Mouse (Mus musculus) ES-Bruce4 (cell line): Measurements from ENCODE around the gene Ier5l.

Source experiments
- CTCF ChIP-seq: IDR thresholded peaks from one replicate; pipeline ENCODE4 v1.8.1; 2011; ENCODE audit warnings: low read depth, low read length
- EP300 ChIP-seq: IDR thresholded peaks from 2 replicates; pipeline ENCODE4 v1.6.1; 2011; ENCODE audit warnings: low read depth, low read length; ENCODE audit not compliant: insufficient read depth

DNA sequence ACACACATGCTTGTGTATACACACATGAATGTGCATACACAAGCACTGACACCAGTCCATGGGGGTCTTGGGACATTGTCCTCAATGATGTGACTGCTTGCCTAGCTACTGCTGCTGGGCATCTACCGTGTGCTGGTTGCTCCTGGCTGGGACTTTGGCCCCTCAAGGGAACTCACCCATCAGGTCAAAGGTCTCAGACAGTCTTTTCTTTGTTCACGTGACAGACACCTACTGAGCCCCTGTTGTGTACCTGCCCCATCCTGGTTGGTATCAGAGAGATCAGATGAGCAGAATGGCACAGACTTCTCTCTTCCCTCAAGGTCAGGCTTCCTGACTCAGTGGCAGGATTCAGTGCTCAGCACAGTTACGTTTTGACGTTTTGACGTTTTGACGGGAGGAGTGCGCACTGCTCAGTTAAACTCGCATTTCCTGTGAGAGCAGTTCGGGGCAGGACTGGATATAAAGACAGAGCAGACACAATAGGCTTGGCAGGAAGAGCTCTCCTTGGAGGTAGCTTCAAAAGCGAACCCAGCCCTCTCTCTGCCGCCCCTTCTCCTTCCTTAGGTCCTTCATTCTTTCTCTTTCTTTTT is 33.2 kb upstream of the Ier5l start:
- no peak for TF ChIP-seq EP300
- no peak for TF ChIP-seq CTCF
